Mouse (Mus musculus) thymus, postnatal 0 days (tissue): ENCODE measurements around the gene Slc22a14. TPM values are rescaled to one million over a fixed set of nuclear protein-coding genes. Genes with fewer than 3 reads are reported as not detected.

Source experiments
- DNase-seq: peaks from one replicate; pipeline ENCODE4 v3.0.0-alpha.2; 2015; ENCODE audit warnings: low spot score
- polyA plus RNA-seq: library from polyadenylated mRNA; unstranded; fragments of >200 nt; fragmentation: Nextera tagmentation; extraction: Ambion mirVana; gene quantifications from 2 replicates; pipeline ENCODE4 v1.2.1, GENCODE M21; 2015

The Slc22a14 gene
- polyA plus RNA-seq, 1 experiment from 2014 or later = 0.09 TPM

DNA sequence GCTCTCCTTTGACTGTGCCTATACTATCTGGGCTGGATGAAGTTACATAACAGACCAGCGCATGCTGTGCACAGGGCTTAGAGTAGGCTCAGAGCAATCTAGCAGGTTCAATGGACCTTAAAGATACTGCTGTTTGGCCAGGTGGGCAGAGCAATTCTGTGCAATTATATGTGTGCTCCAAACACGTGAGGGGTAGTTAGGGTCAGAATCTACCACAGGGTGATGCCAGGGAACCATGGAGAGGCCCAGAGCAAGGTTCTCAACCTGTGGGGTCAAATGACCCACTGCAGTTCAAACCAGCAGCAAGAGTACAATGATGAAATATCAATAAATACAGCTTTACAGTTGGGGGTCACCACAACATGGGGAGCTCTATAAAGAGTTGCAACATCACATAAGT lies 158.7 kb downstream of the Slc22a14 start:
- DNase-seq = no peak

DNA sequence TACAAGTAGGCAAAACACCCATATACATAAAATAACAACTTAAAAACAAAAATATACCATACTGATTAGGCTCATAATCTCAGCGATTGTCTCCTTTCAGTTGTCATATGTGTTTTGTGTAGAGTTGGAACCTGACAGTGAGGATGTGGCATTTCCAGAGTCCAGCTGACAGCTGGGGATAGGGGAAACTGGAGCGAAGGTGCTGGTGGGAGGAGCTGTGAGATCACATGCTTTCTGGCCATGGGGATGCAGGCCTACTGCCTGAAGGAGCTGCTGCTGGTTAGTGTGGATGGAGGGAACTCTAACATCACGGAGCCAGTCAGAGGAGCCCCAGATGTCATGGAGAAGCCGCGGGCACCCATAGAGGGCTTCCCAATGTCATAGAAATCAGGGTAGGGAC lies 159.6 kb downstream of the Slc22a14 start:
- no peak for DNase-seq

DNA sequence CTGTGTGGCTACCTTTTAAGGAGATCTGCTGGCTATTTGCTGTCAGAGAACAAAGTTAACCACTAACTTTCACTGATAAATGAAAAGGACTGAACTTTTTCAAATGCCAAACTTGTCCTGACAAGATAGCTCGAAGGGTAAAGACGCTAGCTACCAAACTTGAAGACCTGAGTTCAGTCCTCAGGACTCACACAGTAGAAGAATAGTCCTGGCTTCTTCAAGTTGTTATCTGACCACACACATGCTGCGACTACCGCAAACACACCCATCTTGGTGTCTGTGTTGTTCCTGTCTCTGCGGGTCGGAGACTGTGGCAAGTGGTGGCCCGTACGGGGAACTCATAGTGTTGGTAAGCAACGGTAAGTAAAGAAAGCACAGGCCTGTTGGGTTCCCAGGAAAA lies 161.7 kb downstream of the Slc22a14 start:
- no peak for DNase-seq

DNA sequence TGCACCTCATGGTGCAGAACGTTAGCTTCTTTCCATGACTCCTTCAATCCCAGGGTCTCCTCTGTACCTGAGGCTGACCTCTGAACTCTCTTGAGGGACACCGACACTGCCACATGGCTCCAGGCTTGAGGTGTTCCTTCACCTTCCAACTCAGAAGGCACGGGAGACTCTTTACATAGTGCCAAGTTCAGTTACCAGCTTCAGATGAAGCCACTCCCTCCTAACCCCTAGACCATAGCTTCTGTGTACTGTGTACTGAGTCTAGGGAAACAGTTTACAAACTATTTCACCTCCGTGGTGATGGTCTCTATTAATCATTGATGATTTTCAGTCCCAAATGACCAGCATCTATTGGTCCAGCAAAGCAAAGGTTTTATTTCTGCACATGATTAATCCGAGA lies 163.7 kb downstream of the Slc22a14 start:
- no peak for DNase-seq

- no peak for DNase-seq
Observed at GRCm38 (mm10) chr9:119199151-119199861, 166.0 kb downstream of the Slc22a14 start.

GRCm38 (mm10) chr9:119192202-119192990 lies 173.0 kb downstream of the Slc22a14 start:
- DNase-seq = peak; percentile 48

GRCm38 (mm10) chr9:119181241-119181728 lies 184.1 kb downstream of the Slc22a14 start:
- DNase-seq = no peak

GRCm38 (mm10) chr9:119179292-119179691 lies 186.1 kb downstream of the Slc22a14 start:
- DNase-seq = no peak

GRCm38 (mm10) chr9:119167608-119168007 lies 197.7 kb downstream of the Slc22a14 start:
- DNase-seq = no peak

GRCm38 (mm10) chr9:119165548-119165947 lies 199.8 kb downstream of the Slc22a14 start:
- DNase-seq = no peak

DNA sequence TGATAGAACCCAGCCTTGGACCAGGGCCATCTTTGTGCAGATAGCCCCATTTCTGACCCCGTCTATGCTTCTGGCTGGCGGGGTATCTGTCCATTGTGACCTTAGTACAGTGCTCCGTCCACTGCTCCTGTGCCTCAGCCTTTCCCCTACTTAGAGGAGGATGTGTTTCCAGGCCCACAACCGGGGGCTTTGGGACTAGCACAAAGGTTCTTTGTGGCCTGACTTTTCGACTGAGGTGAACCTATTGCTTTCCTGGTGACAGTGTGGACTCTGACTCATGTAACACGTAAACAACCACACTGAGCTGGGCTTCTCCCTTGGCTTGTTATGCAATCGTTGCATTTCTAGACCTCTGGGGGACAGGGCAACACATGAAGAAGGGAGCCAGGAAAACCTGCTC lies 200.6 kb downstream of the Slc22a14 start:
- DNase-seq = no peak

- DNase-seq = no peak
Observed at GRCm38 (mm10) chr9:119160689-119161088, 204.7 kb downstream of the Slc22a14 start.

DNA sequence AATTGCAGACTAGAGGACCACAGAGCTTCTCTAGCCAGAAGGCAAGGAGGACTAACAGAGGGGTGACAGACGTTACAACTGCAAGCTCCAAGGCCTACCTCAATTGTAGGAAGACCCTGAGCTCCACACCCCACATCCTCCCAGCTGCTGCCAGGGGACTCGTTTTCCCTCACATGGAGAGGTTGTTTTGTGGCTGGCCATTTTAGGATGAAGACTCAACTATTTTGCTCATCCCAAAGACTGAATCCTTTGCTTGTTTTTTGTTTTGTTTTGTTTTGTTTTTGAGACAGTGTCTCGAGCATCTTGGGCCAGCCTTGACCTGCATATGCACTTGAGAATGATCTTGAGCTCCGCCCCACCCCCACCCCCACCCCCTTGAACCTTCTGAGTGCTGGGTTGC lies 206.5 kb downstream of the Slc22a14 start, which contains the start of gene Gm47289:
Gene Gm47289 (plus strand): TSS at position 301 of the 400 bp plus-strand sequence.
- DNase-seq = no peak

DNA sequence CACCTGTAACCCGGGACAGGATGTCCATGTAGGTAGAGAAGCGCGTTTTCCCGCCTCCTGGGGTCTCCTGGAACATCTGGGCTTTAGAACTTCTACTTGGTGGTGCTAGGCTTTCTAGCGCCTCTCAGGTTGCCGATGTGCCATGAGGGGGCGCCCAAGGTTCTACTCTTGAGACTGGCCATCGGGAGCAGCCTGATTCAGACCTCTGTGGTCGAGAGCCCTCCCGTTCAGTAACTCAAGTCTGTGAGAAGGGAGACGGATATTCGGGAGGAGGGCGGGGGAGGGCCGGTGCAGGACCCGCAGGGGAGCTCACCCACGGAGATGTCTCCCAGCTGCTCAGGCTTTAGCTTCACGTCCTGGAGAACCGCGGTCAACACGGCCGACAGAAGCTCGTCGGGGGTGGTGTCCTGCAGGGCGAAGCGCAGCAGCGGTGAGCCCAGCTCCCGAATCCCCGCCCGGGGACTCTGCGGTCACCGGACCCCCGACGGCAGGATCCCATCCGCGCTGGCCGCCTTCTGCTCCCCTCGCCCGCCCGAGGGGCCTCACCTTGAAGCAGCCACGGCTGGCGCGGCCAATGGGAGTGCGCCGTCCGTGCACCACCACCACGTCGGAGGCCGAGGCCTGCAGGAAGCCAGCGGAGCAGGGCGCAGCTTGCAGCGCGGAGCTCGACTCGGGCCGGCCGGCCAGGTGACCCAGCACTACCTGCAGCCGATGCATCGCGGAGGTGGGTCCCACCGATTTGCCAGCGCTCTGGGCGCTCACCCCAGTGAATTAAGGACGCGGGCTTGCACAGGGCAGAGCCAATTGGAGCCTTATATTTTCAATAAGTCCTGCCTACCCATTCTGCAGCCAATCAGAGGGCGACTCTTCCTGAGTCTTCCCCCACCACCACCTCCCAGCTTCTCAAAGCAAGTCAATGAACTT lies 208.8 kb downstream of the Slc22a14 start, which contains the start of gene Acaa1b:
Gene Acaa1b (minus strand): TSS at position 816 of the 924 bp plus-strand sequence.
- DNase-seq = peak; percentile 42

DNA sequence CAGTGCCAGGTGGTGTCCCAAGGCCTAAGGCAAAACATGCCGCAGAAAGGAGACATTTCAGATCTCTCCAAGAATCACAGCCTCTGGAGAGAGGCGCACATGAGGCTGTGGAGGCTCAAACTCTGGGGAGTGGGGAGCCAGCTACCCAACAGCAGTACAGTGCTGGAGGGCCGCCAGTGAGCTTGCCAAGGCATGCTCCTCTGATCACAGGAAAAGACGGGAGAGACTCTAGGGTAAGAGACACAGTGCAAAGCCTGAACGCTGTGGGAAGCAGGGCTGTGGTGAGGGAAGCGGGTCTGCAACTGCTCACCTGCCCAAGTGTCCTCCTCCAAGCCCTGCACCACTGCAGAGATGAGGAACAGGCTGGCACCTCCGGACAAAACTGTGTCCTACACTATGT lies 209.5 kb downstream of the Slc22a14 start:
- no peak for DNase-seq

DNA sequence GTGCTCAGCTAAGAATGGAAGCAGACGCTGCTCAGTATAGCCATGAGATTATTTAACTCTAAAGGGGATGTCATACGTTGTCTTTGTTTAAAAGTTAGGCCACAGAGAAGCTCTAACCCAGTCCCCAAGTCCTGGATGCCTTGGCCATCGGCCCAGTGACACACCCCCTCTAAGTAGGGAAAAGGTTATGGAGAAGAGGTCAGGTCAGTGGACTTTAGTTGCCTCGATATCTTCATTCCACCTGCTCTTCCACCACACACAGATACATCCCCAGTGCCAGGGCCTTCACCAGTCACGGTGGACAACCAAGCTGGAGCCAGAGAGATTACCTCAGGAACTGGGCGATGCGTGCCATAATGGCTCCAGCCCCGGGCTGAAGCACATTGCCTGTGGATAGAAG lies 209.9 kb downstream of the Slc22a14 start:
- DNase-seq = no peak

GRCm38 (mm10) chr9:119151751-119152150 lies 213.6 kb downstream of the Slc22a14 start:
- no peak for DNase-seq

DNA sequence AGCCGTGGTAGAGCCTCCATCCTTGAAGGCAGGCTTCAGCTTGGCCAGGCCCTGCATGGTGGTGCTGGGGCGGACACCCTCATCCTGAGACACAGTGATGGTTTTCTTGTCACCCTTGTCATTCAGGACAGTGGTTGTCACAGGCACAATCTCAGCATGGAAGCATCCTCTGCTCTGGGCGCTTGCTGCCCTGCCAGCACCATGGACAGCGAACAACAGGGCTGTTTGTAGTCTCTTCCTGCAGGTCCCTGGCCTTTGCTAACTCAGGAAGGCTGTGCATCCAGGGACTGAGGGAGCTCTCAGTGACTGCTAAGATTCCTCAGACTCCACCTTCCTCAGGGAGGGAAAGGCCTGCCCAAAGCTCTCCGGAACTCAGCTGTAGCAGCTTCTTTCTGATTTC lies 215.8 kb downstream of the Slc22a14 start:
- peak; percentile 53 for DNase-seq

DNA sequence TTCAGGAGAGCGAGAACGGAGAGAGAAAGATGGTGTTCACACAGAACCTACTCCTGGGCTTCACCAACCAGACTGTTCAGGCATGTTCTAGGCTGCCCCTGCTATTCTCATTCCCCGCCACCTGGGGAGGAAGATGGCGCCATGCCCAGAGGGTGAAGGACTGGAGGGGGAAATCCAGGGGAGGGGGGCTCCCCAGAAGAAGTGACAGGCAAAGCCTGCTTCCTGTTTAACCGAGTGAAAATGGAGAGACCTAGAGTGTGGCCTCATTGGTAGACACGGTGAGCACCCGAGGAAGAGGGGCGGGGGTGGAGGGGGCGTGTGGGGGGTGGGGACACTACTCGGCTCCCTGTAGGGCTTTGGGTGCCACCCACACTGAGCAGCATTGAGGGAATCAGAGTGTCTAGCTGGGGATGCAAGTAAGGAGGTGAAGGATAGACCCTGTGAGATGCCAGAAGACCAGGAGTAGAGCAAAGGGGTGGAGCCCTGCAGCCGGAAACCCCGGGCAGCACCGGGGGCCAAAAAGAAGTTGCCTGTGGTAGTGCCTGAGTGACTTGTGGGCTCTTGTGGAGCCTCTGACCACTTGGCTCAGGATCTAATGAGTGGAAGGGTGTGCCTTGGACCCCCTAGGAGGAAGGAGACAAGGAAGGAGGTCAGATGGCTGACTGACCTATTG lies 219.1 kb downstream of the Slc22a14 start:
- no peak for DNase-seq

DNA sequence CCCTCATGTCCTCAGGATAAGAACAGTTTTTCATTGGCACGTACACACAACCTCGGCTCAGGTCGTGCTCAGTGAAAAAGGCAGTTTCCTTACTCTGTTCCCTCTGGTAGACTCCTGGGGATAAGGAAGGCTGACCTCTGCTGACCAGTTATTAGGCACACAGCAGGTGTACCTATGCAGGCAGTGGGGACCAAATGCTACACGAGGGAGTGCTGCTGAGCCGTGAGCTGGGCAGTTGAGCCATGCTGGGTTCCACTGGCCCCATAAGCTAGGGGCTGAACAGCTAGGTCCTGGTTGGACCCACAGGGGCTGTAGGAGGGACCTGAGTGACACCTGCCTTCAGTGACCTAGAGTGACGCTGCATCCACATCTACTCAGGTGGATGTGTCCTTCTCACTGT lies 219.7 kb downstream of the Slc22a14 start:
- DNase-seq = no peak

DNA sequence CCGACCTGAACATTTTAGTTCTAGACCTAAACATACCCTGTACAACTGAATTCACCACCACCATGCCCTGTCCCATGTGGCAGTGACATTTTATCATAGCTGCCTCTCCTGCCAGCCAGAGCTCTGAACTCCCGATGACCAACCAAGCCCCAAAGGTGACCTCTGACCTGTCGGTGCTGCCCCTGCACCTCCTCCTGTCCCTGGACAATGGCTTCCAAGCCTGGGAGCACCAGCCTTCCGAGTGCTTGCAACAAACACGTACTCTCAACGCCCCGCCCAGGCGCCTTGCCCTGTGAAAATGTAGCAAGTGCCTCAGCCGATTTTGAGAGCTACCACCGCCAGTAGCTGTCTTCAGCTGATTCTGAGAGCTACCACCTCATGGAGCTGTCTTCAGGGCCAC lies 220.2 kb downstream of the Slc22a14 start:
- no peak for DNase-seq
